Mouse (Mus musculus): ENCODE results near the gene Thap11.

Thap11 gene

DNA sequence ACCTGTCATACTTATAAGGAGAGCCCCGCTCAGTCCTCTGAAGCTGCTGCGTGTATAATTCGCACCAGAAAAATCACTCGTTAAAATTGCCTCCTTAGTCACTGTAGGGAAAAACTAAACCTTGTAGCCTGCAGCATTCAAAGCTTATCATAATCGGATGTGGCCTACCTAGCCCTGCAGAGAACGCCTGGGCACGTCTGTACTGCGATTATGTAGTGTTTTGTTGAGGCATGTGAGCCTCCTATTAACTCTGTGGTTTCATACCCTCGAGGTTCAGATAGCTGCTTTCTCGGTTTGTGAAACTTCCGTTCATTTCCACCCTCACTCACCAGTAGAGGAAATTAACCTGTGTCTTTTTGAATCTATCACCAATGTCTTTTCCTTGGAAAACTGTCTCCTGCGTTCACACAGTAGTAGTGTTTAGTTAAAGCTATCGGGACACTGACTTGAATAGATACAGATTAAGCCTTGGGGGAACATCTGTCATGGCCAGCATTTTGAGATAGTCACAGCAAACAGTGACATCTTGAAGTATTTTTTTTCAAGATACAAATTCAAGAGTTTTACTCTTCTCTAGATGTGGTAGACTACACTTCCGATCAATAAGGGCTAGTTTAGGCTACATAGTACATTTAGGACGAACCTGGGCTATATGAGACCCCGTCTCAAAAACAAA, 46.1 kb downstream of the Thap11 start:
- no peak for DNase-seq (ENCODE audit: low spot score)

Data from adipocyte (in vitro differentiated cells).